Mouse (Mus musculus): Measurements from ENCODE around the gene Dlgap1. TPM values are rescaled to one million over a fixed set of nuclear protein-coding genes. Genes with fewer than 3 reads are reported as not detected.
A peak's percentile ranks its signal among the peaks of the same experiment; 100 is the strongest.

Dlgap1 gene
- polyA plus RNA-seq, 1 experiment from 2014 or later: 2.4 TPM

- ATAC-seq (ENCODE audit: low FRiP score): no peak
- Histone ChIP-seq H3K9ac (ENCODE audit: low read length) (no peak overlapping the region), H3K4me2 (no peak overlapping the region), H3K27me3 (ENCODE audit: control insufficient read depth, insufficient read depth, low read length) (no peaks in the 10 kb centered on the region), H3K36me3 (ENCODE audit: control insufficient read depth, insufficient read depth, low read length) (no peaks in the 10 kb centered on the region), H3K9me3 (ENCODE audit: control insufficient read depth, low read length) (no peaks in the 10 kb centered on the region), H3K4me1 (ENCODE audit: control insufficient read depth, insufficient read depth, low read length) (peaks cover 7% of the 10 kb centered on the region; the same call in 1 of the 2 replicates), H3K27ac (ENCODE audit: low read depth, low read length) (no peak overlapping the region), H3K4me3 (ENCODE audit: low read depth, low read length) (no peak overlapping the region)
- DNase-seq (ENCODE audit: low spot score, missing footprints): peak; percentile 60
- WGBS: 92% methylated on average over 12 of the region's 12 CpGs
These were observed 888.1 kb downstream of the Dlgap1 start for GRCm38 (mm10) chr17:70856871-70857415.

- peaks cover 2% of the 10 kb centered on the region; the same call in 1 of the 2 replicates for H3K4me1 ChIP-seq (ENCODE audit: control insufficient read depth, insufficient read depth, low read length)
- ATAC-seq (ENCODE audit: low FRiP score) (no peak), DNase-seq (ENCODE audit: low spot score, missing footprints) (peak; percentile 59)
- 89% methylated on average over 4 of the region's 4 CpGs for WGBS
- H3K4me2 ChIP-seq: no peak overlapping the region
- H3K27me3 ChIP-seq (ENCODE audit: control insufficient read depth, insufficient read depth, low read length): no peaks in the 10 kb centered on the region
- peaks cover 3% of the 10 kb centered on the region; the same call in 1 of the 2 replicates for H3K9me3 ChIP-seq (ENCODE audit: control insufficient read depth, low read length)
- no peak overlapping the region for H3K9ac ChIP-seq (ENCODE audit: low read length)
- no peak overlapping the region for H3K27ac ChIP-seq (ENCODE audit: low read depth, low read length)
- no peaks in the 10 kb centered on the region for H3K36me3 ChIP-seq (ENCODE audit: control insufficient read depth, insufficient read depth, low read length)
- H3K4me3 ChIP-seq (ENCODE audit: low read depth, low read length): no peak overlapping the region
These were observed 889.9 kb downstream of the Dlgap1 start for GRCm38 (mm10) chr17:70858814-70859213.

GRCm38 (mm10) chr17:70864117-70864516, 895.2 kb downstream of the Dlgap1 start:
- 98% methylated on average over 8 of the region's 8 CpGs for WGBS
- no peaks in the 10 kb centered on the region for H3K27me3 ChIP-seq (ENCODE audit: control insufficient read depth, insufficient read depth, low read length)
- peak; percentile 31 for DNase-seq (ENCODE audit: low spot score, missing footprints)
- peaks cover 3% of the 10 kb centered on the region; the same call in 1 of the 2 replicates for H3K9me3 ChIP-seq (ENCODE audit: control insufficient read depth, low read length)
- no peak overlapping the region for H3K4me2 ChIP-seq
- H3K4me3 ChIP-seq (ENCODE audit: low read depth, low read length): no peak overlapping the region
- no peak for ATAC-seq (ENCODE audit: low FRiP score)
- H3K36me3 ChIP-seq (ENCODE audit: control insufficient read depth, insufficient read depth, low read length): no peaks in the 10 kb centered on the region
- no peak overlapping the region for H3K27ac ChIP-seq (ENCODE audit: low read depth, low read length)
- H3K9ac ChIP-seq (ENCODE audit: low read length): no peak overlapping the region
- no peaks in the 10 kb centered on the region for H3K4me1 ChIP-seq (ENCODE audit: control insufficient read depth, insufficient read depth, low read length)

- Histone ChIP-seq H3K4me2 (no peak overlapping the region), H3K27me3 (ENCODE audit: control insufficient read depth, insufficient read depth, low read length) (no peaks in the 10 kb centered on the region), H3K4me1 (ENCODE audit: control insufficient read depth, insufficient read depth, low read length) (no peaks in the 10 kb centered on the region), H3K4me3 (ENCODE audit: low read depth, low read length) (no peak overlapping the region), H3K9ac (ENCODE audit: low read length) (no peak overlapping the region), H3K9me3 (ENCODE audit: control insufficient read depth, low read length) (peaks cover 3% of the 10 kb centered on the region; the same call in 1 of the 2 replicates), H3K36me3 (ENCODE audit: control insufficient read depth, insufficient read depth, low read length) (no peaks in the 10 kb centered on the region), H3K27ac (ENCODE audit: low read depth, low read length) (no peak overlapping the region)
- ATAC-seq (ENCODE audit: low FRiP score) (no peak), DNase-seq (ENCODE audit: low spot score, missing footprints) (no peak)
- WGBS: 85% methylated on average over 3 of the region's 3 CpGs
These were observed 895.8 kb downstream of the Dlgap1 start for GRCm38 (mm10) chr17:70864645-70865044.

GRCm38 (mm10) chr17:70865060-70865604, 896.3 kb downstream of the Dlgap1 start:
- no peaks in the 10 kb centered on the region for H3K4me1 ChIP-seq (ENCODE audit: control insufficient read depth, insufficient read depth, low read length)
- 92% methylated on average over 10 of the region's 10 CpGs for WGBS
- H3K36me3 ChIP-seq (ENCODE audit: control insufficient read depth, insufficient read depth, low read length): no peaks in the 10 kb centered on the region
- H3K27ac ChIP-seq (ENCODE audit: low read depth, low read length): no peak overlapping the region
- no peaks in the 10 kb centered on the region for H3K27me3 ChIP-seq (ENCODE audit: control insufficient read depth, insufficient read depth, low read length)
- peak; percentile 6 for DNase-seq (ENCODE audit: low spot score, missing footprints)
- ATAC-seq (ENCODE audit: low FRiP score): no peak
- H3K9ac ChIP-seq (ENCODE audit: low read length): no peak overlapping the region
- H3K4me2 ChIP-seq: no peak overlapping the region
- H3K4me3 ChIP-seq (ENCODE audit: low read depth, low read length): no peak overlapping the region
- peaks cover 3% of the 10 kb centered on the region; the same call in 1 of the 2 replicates for H3K9me3 ChIP-seq (ENCODE audit: control insufficient read depth, low read length)

- no peak overlapping the region for H3K4me3 ChIP-seq (ENCODE audit: low read depth, low read length)
- peaks cover 3% of the 10 kb centered on the region; the same call in 1 of the 2 replicates for H3K9me3 ChIP-seq (ENCODE audit: control insufficient read depth, low read length)
- H3K9ac ChIP-seq (ENCODE audit: low read length): no peak overlapping the region
- no peaks in the 10 kb centered on the region for H3K27me3 ChIP-seq (ENCODE audit: control insufficient read depth, insufficient read depth, low read length)
- no peaks in the 10 kb centered on the region for H3K36me3 ChIP-seq (ENCODE audit: control insufficient read depth, insufficient read depth, low read length)
- DNase-seq (ENCODE audit: low spot score, missing footprints) (peak; percentile 12), ATAC-seq (ENCODE audit: low FRiP score) (no peak)
- 93% methylated on average over 5 of the region's 5 CpGs for WGBS
- no peak overlapping the region for H3K4me2 ChIP-seq
- H3K27ac ChIP-seq (ENCODE audit: low read depth, low read length): no peak overlapping the region
- H3K4me1 ChIP-seq (ENCODE audit: control insufficient read depth, insufficient read depth, low read length): no peaks in the 10 kb centered on the region
These were observed 897.2 kb downstream of the Dlgap1 start for GRCm38 (mm10) chr17:70866029-70866428.

GRCm38 (mm10) chr17:70866538-70867114, 897.8 kb downstream of the Dlgap1 start:
- ATAC-seq (ENCODE audit: low FRiP score): no peak
- peak; percentile 35 for DNase-seq (ENCODE audit: low spot score, missing footprints)
- Histone ChIP-seq H3K27ac (ENCODE audit: low read depth, low read length) (no peak overlapping the region), H3K9me3 (ENCODE audit: control insufficient read depth, low read length) (peaks cover 3% of the 10 kb centered on the region; the same call in 1 of the 2 replicates), H3K27me3 (ENCODE audit: control insufficient read depth, insufficient read depth, low read length) (no peaks in the 10 kb centered on the region), H3K36me3 (ENCODE audit: control insufficient read depth, insufficient read depth, low read length) (no peaks in the 10 kb centered on the region), H3K4me3 (ENCODE audit: low read depth, low read length) (no peak overlapping the region), H3K4me1 (ENCODE audit: control insufficient read depth, insufficient read depth, low read length) (peaks cover under 1% of the 10 kb centered on the region; the same call in 1 of the 2 replicates), H3K9ac (ENCODE audit: low read length) (no peak overlapping the region), H3K4me2 (no peak overlapping the region)
- WGBS: 86% methylated on average over 6 of the region's 6 CpGs

- ATAC-seq (ENCODE audit: low FRiP score): no peak
- no peak overlapping the region for H3K9ac ChIP-seq (ENCODE audit: low read length)
- H3K4me3 ChIP-seq (ENCODE audit: low read depth, low read length): no peak overlapping the region
- WGBS: 92% methylated on average over 5 of the region's 5 CpGs
- peaks cover 21% of the 10 kb centered on the region for H3K4me1 ChIP-seq (ENCODE audit: control insufficient read depth, insufficient read depth, low read length)
- H3K9me3 ChIP-seq (ENCODE audit: control insufficient read depth, low read length): no peaks in the 10 kb centered on the region
- no peaks in the 10 kb centered on the region for H3K27me3 ChIP-seq (ENCODE audit: control insufficient read depth, insufficient read depth, low read length)
- H3K4me2 ChIP-seq: no peak overlapping the region
- H3K36me3 ChIP-seq (ENCODE audit: control insufficient read depth, insufficient read depth, low read length): no peaks in the 10 kb centered on the region
- no peak overlapping the region for H3K27ac ChIP-seq (ENCODE audit: low read depth, low read length)
- peak; percentile 62 for DNase-seq (ENCODE audit: low spot score, missing footprints)
These were observed 899.8 kb downstream of the Dlgap1 start for GRCm38 (mm10) chr17:70868577-70869229.

- no peak overlapping the region for H3K9ac ChIP-seq (ENCODE audit: low read length)
- no peak overlapping the region for H3K4me3 ChIP-seq (ENCODE audit: low read depth, low read length)
- WGBS: 91% methylated on average over 4 of the region's 4 CpGs
- peak; percentile 54 for DNase-seq (ENCODE audit: low spot score, missing footprints)
- no peak for ATAC-seq (ENCODE audit: low FRiP score)
- no peak overlapping the region for H3K4me2 ChIP-seq
- H3K4me1 ChIP-seq (ENCODE audit: control insufficient read depth, insufficient read depth, low read length): peaks cover 22% of the 10 kb centered on the region
- H3K27ac ChIP-seq (ENCODE audit: low read depth, low read length): no peak overlapping the region
- no peaks in the 10 kb centered on the region for H3K27me3 ChIP-seq (ENCODE audit: control insufficient read depth, insufficient read depth, low read length)
- no peaks in the 10 kb centered on the region for H3K36me3 ChIP-seq (ENCODE audit: control insufficient read depth, insufficient read depth, low read length)
- no peaks in the 10 kb centered on the region for H3K9me3 ChIP-seq (ENCODE audit: control insufficient read depth, low read length)
These were observed 901.7 kb downstream of the Dlgap1 start for GRCm38 (mm10) chr17:70870581-70870980.
